Mouse (Mus musculus) CH12.LX (cell line): Measurements from ENCODE around the gene Lifr. TPM values are rescaled to one million over a fixed set of nuclear protein-coding genes. Genes with fewer than 3 reads are reported as not detected.

Experiments
- DNase-seq: peaks from one replicate; pipeline ENCODE4 v3.0.0-alpha.2; 2013; ENCODE audit errors: extremely low read depth
- H3K27ac ChIP-seq: 2 replicates; pipeline ENCODE4 v1.5.1; 2012; ENCODE audit warnings: low read depth, mild to moderate bottlenecking, control low read depth, moderate library complexity; ENCODE audit not compliant: insufficient read depth
- H3K27me3 ChIP-seq: replicated peaks from 2 replicates; pipeline ENCODE3; 2012; ENCODE audit warnings: inconsistent platforms
- H3K36me3 ChIP-seq, 2 experiments: replicated peaks in 1 of 2; 2 replicates each; pipeline versions ENCODE3 to v1.6.1; 2012; ENCODE audit warnings: inconsistent platforms in 1 of 2, low read length in 1 of 2, mild to moderate bottlenecking in 1 of 2, mixed read lengths in 1 of 2, moderate library complexity in 1 of 2; ENCODE audit not compliant: control insufficient read depth in 1 of 2, insufficient read depth in 1 of 2
- H3K4me1 ChIP-seq, 2 experiments: 2 replicates each; pipeline ENCODE4 v1.6.1; 2012; ENCODE audit warnings: inconsistent platforms in 1 of 2, moderate library complexity in 1 of 2; ENCODE audit not compliant: insufficient read depth in 2 of 2, control insufficient read depth in 1 of 2
- H3K4me2 ChIP-seq: 2 replicates; pipeline ENCODE4 v1.6.1; 2012; ENCODE audit warnings: low read depth, mild to moderate bottlenecking, control low read depth; ENCODE audit not compliant: poor library complexity, insufficient read depth, severe bottlenecking
- H3K4me3 ChIP-seq, 3 experiments: fragments of 150-350 bp in 1 of 3; sonication (generic) in 1 of 3; replicated peaks in 1 of 3; 2 replicates each; pipeline versions ENCODE3 to v1.5.1; 2011 to 2012; ENCODE audit warnings: low read depth in 2 of 3, low read length in 2 of 3, mild to moderate bottlenecking in 2 of 3, moderate library complexity in 2 of 3, control low read depth in 1 of 3, improper control_type of control experiment in 1 of 3, inconsistent platforms in 1 of 3, mixed read lengths in 1 of 3; ENCODE audit not compliant: poor library complexity in 1 of 3
- H3K79me2 ChIP-seq: replicated peaks from 2 replicates; pipeline ENCODE4 v1.6.1; 2012; ENCODE audit warnings: mild to moderate bottlenecking, moderate library complexity; ENCODE audit not compliant: control insufficient read depth, poor library complexity, insufficient read depth, severe bottlenecking; ENCODE audit errors: extremely low read depth
- H3K9ac ChIP-seq: 2 replicates; pipeline ENCODE4 v1.6.1; 2012; ENCODE audit warnings: low read depth, mild to moderate bottlenecking, control low read depth, moderate library complexity; ENCODE audit not compliant: insufficient read depth
- H3K9me3 ChIP-seq: replicated peaks from 2 replicates; pipeline ENCODE3; 2012; ENCODE audit warnings: low read length, inconsistent platforms, mixed read lengths
- CHD2 ChIP-seq: IDR thresholded peaks from 2 replicates; pipeline ENCODE4 v1.6.1; 2011; ENCODE audit warnings: low read length, improper control_type of control experiment
- CTCF ChIP-seq, 2 experiments: IDR thresholded peaks in 1 of 2; conservative IDR thresholded peaks in 1 of 2; 2 replicates each; pipeline ENCODE4 v1.5.1; 2011 to 2012; ENCODE audit warnings: low read depth in 2 of 2, low read length in 2 of 2, improper control_type of control experiment in 1 of 2, inconsistent platforms in 1 of 2, mild to moderate bottlenecking in 1 of 2, moderate library complexity in 1 of 2
- E2F4 ChIP-seq: IDR thresholded peaks from 2 replicates; pipeline ENCODE4 v1.6.1; 2011; ENCODE audit warnings: low read depth, low read length, improper control_type of control experiment; ENCODE audit not compliant: insufficient replicate concordance
- GABPA ChIP-seq: IDR thresholded peaks from 2 replicates; pipeline ENCODE4 v1.6.1; 2012; ENCODE audit warnings: low read depth, low read length, improper control_type of control experiment, inconsistent platforms; ENCODE audit not compliant: insufficient replicate concordance
- HCFC1 ChIP-seq: IDR thresholded peaks from 2 replicates; pipeline ENCODE4 v1.6.1; 2012; ENCODE audit warnings: low read depth, mild to moderate bottlenecking, inconsistent platforms, low read length, improper control_type of control experiment
- KAT2A ChIP-seq: IDR thresholded peaks from 2 replicates; pipeline ENCODE4 v1.6.1; 2012; ENCODE audit warnings: low read length, improper control_type of control experiment, inconsistent platforms; ENCODE audit not compliant: insufficient replicate concordance
- MAX ChIP-seq: IDR thresholded peaks from 2 replicates; pipeline ENCODE4 v1.6.1; 2011; ENCODE audit warnings: low read length, improper control_type of control experiment
- MEF2A ChIP-seq: IDR thresholded peaks from 2 replicates; pipeline ENCODE4 v1.6.1; 2014; ENCODE audit warnings: low read depth, mild to moderate bottlenecking, inconsistent platforms, low read length, improper control_type of control experiment, borderline replicate concordance
- MXI1 ChIP-seq: IDR thresholded peaks from 2 replicates; pipeline ENCODE4 v1.6.1; 2011; ENCODE audit warnings: mild to moderate bottlenecking, low read depth, low read length, improper control_type of control experiment
- NELFE ChIP-seq: IDR thresholded peaks from 2 replicates; pipeline ENCODE4 v1.6.1; 2011; ENCODE audit warnings: low read depth, low read length, improper control_type of control experiment
- PAX5 ChIP-seq: IDR thresholded peaks from 2 replicates; pipeline ENCODE4 v1.6.1; 2012; ENCODE audit warnings: low read length, inconsistent platforms, mixed read lengths
- RAD21 ChIP-seq: IDR thresholded peaks from 2 replicates; pipeline ENCODE4 v1.6.1; 2011; ENCODE audit warnings: low read depth, mild to moderate bottlenecking, low read length, improper control_type of control experiment, moderate library complexity
- SIN3A ChIP-seq: IDR thresholded peaks from 2 replicates; pipeline ENCODE4 v1.6.1; 2012; ENCODE audit warnings: low read length, improper control_type of control experiment, inconsistent platforms
- TBP ChIP-seq: conservative IDR thresholded peaks from 2 replicates; pipeline ENCODE4 v1.6.1; 2011; ENCODE audit warnings: low read depth, low read length, improper control_type of control experiment
- ZKSCAN1 ChIP-seq: IDR thresholded peaks from 2 replicates; pipeline ENCODE4 v1.6.1; 2012; ENCODE audit warnings: low read depth, inconsistent platforms, low read length, improper control_type of control experiment, borderline replicate concordance
- ZNF384 ChIP-seq: IDR thresholded peaks from 2 replicates; pipeline ENCODE4 v1.6.1; 2012; ENCODE audit warnings: low read depth, low read length, improper control_type of control experiment, inconsistent platforms
- dilution Hi-C: fragments of 300-500 bp; cut with MboI; formaldehyde crosslinking; loops from 2 replicates; pipeline ENCODE4 v1.14.3; 2020; ENCODE audit warnings: low sequenced_read_pairs; ENCODE audit not compliant: extremely low pct_unique_long_range_greater_than_20kb, extremely low pct_ligation_motif_present
- in situ Hi-C: fragments of 300-500 bp; cut with MboI; formaldehyde crosslinking; loops from 3 replicates; pipeline ENCODE4 v1.14.3; 2019; ENCODE audit warnings: low sequenced_read_pairs, low pct_ligation_motif_present, low pct_unique_long_range_greater_than_20kb, mixed read lengths
- polyA plus RNA-seq: library from polyadenylated mRNA; unstranded; fragments of >175 nt; gene quantifications from 2 replicates; pipeline ENCODE4 v1.2.1, GENCODE M21; 2012; ENCODE audit warnings: low read depth; ENCODE audit not compliant: insufficient read length
- total RNA-seq, 2 experiments: library from RNA; depleted of rRNA; stranded (reverse); fragments of 300-350 nt in 1 of 2; fragments of >200 nt in 1 of 2; gene quantifications; 2 replicates each; pipeline ENCODE4 v1.2.3; 2012 to 2014

The Lifr gene
- total RNA-seq (2012; rRNA removed), result not detected in 2 replicates
- 0.03 and 0.11 TPM in 2 replicates for total RNA-seq (2014; rRNA removed)
- not detected in 2 replicates for polyA plus RNA-seq

DNA sequence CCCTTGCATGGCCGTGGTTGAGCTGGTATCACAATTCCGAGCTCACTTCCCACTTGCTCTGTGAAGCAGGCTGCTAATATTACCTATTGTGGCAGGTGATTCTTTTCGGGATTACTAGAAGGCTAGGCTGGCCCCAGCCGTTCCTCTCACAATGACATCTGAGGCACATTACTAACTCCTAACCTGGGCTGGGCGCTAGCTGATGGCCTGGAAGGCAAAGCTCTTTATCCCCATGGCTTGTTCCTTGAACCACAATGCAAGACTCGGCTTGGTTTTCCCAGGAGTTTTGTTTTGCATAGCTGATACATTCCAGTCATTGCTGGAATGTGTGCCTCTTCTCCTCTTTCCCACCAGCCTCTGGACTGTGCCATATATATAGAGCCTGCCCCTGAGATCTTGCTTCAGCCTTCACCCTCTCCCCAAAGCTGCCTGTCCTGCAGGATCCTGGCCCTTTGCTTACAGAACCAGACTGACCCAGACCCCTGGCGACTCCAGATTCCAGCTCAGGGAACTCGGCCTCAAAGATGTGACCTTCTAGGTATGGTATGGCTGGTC lies at the start of gene Lifr:
Gene Lifr (plus strand): TSS at position 404 of the 555 bp plus-strand sequence.
- TF ChIP-seq HCFC1 (no peak), MEF2A (no peak), TBP (no peak), SIN3A (no peak), CHD2 (no peak), PAX5 (no peak), RAD21 (no peak), MAX (no peak), CTCF (conservative IDR thresholded peaks at IDR 0.05 in 1 of 2, IDR thresholded peaks at IDR 0.05 in 1 of 2; ENCODE audit: low read depth in 2 of 2, low read length in 2 of 2) (no peak), MXI1 (no peak), ZNF384 (no peak), E2F4 (no peak)
- Histone ChIP-seq H3K4me3 (no peak within 1 kb of the TSS), H3K79me2 (no peaks in the 10 kb centered on the region), H3K4me2 (no peak within 1 kb of the TSS), H3K9me3 (no peaks in the 10 kb centered on the region), H3K27ac (no peak within 1 kb of the TSS), H3K36me3 (no peaks in the 10 kb centered on the region), H3K27me3 (peaks cover 8% of the 10 kb centered on the region), H3K4me1 (peaks cover 0 to 36% of the 10 kb centered on the region in 2 experiments; a peak in 2 of 4 replicates), H3K9ac (no peak within 1 kb of the TSS)
- in situ Hi-C loops (no loop called here), dilution Hi-C loops (no loop called here)
- DNase-seq, result no peak

DNA sequence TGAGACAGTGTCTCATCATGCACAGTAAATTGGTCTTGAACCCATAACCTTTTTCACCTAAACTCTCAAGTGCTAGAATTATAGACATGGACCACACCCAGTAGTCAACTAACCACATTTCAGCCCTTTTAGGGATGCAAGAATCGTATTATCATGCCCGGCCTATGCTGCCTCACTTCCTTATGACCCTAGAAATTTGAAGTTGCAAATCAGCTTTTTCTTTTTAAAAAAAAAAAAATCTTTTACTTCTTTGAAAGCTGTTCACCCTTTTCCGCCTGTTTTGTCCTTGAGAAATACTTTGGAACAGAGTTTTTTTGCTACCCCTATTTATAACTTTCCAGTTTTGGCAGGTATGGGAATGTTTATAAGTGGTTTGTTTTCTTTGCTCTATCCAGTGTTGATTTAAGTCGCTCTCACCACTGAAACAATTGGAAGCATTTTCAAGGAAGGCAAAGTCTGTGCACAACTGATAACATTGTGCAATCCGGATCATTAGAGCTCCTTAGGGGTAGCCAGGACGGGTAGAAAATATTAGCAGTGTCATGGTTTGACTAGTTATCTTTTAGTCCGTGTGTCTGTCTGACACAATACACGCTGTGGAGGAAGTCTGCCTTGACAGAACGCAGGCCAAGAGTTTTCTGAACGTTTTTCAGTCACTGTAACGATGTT lies 46.2 kb upstream of the Lifr start:
- H3K27me3 ChIP-seq, result peaks cover 1% of the 10 kb centered on the region
- no peak overlapping the region for H3K4me2 ChIP-seq
- H3K79me2 ChIP-seq, result no peaks in the 10 kb centered on the region
- no peak overlapping the region for H3K27ac ChIP-seq
- H3K36me3 ChIP-seq, result no peaks in the 10 kb centered on the region
- H3K4me1 ChIP-seq, result peaks cover 3 to 30% of the 10 kb centered on the region in 2 experiments; a peak in 3 of 4 replicates
- H3K4me3 ChIP-seq, result no peak overlapping the region
- dilution Hi-C loops, result no loop called here
- in situ Hi-C loops, result no loop called here
- H3K9ac ChIP-seq, result no peak overlapping the region
- no peaks in the 10 kb centered on the region for H3K9me3 ChIP-seq
- TF ChIP-seq ZKSCAN1, result no peak
- TF ChIP-seq HCFC1, result no peak
- no peak for TF ChIP-seq NELFE
- TF ChIP-seq GABPA, result no peak
- no peak for TF ChIP-seq KAT2A
- TF ChIP-seq, all 38 proteins: peak for 0
- DNase-seq, result no peak
